Mouse (Mus musculus): Measurements from ENCODE around the gene Kir3dl1.
"Not testable (repeated sequence)": the region's sequence is repeated elsewhere in the genome, so short reads cannot be mapped to it uniquely, and the experiment has no call there.

Kir3dl1 gene

DNA sequence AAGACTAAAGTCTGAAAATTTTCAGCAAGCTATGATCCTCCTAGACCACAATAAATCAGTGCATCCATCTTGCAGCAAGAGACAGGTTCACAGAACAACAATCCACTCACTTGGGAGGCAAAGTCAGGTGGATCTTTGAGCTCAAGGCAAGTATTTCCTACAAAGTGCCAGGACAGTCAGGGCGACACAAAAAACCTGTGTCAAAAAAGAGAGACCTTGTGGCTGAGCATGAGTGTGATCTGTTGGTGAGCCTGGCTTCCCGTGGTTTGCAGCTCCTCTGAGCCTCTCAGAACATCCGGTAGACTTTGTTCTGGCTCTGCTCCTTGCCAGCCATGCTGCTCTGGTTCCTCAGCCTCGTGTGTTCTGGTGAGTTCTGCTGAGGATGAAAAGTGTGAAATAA lies at the start of gene Kir3dl1:
Kir3dl1 (plus strand) TSS at position 301 of the 400 bp plus-strand sequence.
- not testable (repeated sequence) for DNase-seq (ENCODE audit: low read depth in 2 of 2, low spot score in 2 of 2)

GRCm38 (mm10) chrX:136543956-136544355 lies 26.2 kb downstream of the Kir3dl1 start, which contains the start of gene Kir3dl2:
Kir3dl2 (minus strand) TSS chrX:136544056.
- not testable (repeated sequence) for DNase-seq (ENCODE audit: low read depth in 2 of 2, low spot score in 2 of 2)

DNA sequence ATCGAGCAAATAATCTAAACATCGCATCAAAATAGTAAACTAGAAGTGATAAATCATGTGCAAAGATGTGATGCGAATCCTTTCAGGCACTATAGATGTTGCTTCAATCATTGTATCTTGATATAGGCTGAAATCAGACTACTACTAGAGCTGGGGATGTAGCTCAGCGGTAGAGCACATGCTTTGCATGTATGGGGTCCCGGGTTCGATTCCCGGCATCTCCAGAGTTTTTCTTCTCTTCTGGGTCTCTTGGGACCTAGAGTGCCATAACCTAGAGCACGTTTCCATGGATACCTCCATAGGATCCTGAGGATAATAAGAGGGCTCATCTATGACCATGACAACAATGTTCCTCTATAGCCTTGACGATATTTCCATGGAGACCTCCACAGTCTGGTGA lies 51.3 kb downstream of the Kir3dl1 start:
- DNase-seq (ENCODE audit: low read depth in 2 of 2, low spot score in 2 of 2) = not testable (repeated sequence)

All from CD8-positive naive resting alpha-beta T cell, adult 2 months (primary cell).